Comparison of ENCODE assay signal across 16 mouse cellular contexts in genomic region chr9:65649997-65650396, GRCm38 (mm10). TPM values are rescaled to one million over a fixed set of nuclear protein-coding genes. Genes with fewer than 3 reads are reported as not detected.
DNase-seq lines count a peak whose midpoint lies in the region; ATAC-seq and TF ChIP-seq lines count a peak whose summit lies in the region.
"Had no signal": no experiment of that assay in that cellular context is flagged by ENCODE, and none has a peak within 500 bp of the region (broad histone marks: within the 10 kb centered on the region; RNA-seq: fewer than 3 reads in every experiment).

No protein-coding gene starts in this region.

- H3K36me3 ChIP-seq in heart, embryonic 12.5 days: no peaks in the 10 kb centered on the region
- 0 out of 2 replicates have a peak, but pooled peaks cover 3% of the 10 kb centered on the region for H3K36me3 ChIP-seq in heart, postnatal 0 days (replicated peaks; ENCODE audit: control insufficient read depth, insufficient read depth, low read length)
- H3K36me3 ChIP-seq: liver, embryonic 12.5 days had no signal

- H3K4me1 ChIP-seq in heart, embryonic 12.5 days (replicated peaks): peaks cover 64% of the 10 kb centered on the region
- H3K4me1 ChIP-seq in heart, postnatal 0 days (ENCODE audit: control insufficient read depth, insufficient read depth): peaks cover 49% of the 10 kb centered on the region

- peak overlapping the region; percentile 57; the same call in 1 of the 2 replicates for H3K9ac ChIP-seq in heart, embryonic 12.5 days
- H3K9ac ChIP-seq in heart, postnatal 0 days (replicated peaks; ENCODE audit: low read depth, low read length): 0 out of 2 replicates have a peak overlapping the region, but pooled peaks have one; percentile 9
- H3K9ac ChIP-seq: forebrain, postnatal 0 days; liver, embryonic 12.5 days had no signal

- H3K27me3 ChIP-seq in heart, embryonic 12.5 days (replicated peaks): no peaks in the 10 kb centered on the region
- H3K27me3 ChIP-seq in heart, postnatal 0 days (ENCODE audit: control insufficient read depth, insufficient read depth, low read length): no peaks in the 10 kb centered on the region

- H3K9me3 ChIP-seq in heart, embryonic 12.5 days (replicated peaks): no peaks in the 10 kb centered on the region
- H3K9me3 ChIP-seq in heart, postnatal 0 days (replicated peaks; ENCODE audit: control insufficient read depth, low read length): no peaks in the 10 kb centered on the region
- H3K9me3 ChIP-seq: liver, embryonic 12.5 days had no signal

- peak overlapping the region; percentile 81 for H3K27ac ChIP-seq in heart, embryonic 12.5 days (ENCODE audit: poor library complexity, severe bottlenecking)
- H3K27ac ChIP-seq in heart, postnatal 0 days (ENCODE audit: low read depth): peak overlapping the region; percentile 22
- H3K27ac ChIP-seq in layer of hippocampus, adult 2 months: no peak overlapping the region
- H3K27ac ChIP-seq: liver, embryonic 12.5 days; stomach, postnatal 0 days had no signal

- TF ChIP-seq CTCF in heart, postnatal 0 days (IDR thresholded peaks at IDR 0.05; ENCODE audit: low read depth): no peak
- no peak for TF ChIP-seq CTCF in layer of hippocampus, adult 2 months (conservative IDR thresholded peaks at IDR 0.05)

- DNase-seq in heart, adult 8-10 months (ENCODE audit: low spot score): no peak
- peak; percentile 27 for DNase-seq in kidney, postnatal 14 days
- DNase-seq in kidney, adult 8-10 months: no peak
- DNase-seq in heart, postnatal 0 days (ENCODE audit: low spot score): no peak
- peak; percentile 66 for DNase-seq in lung, postnatal 10 days
- DNase-seq in layer of hippocampus, adult 18-20 months (ENCODE audit: low spot score in 2 of 2): no peak
- DNase-seq in layer of hippocampus, adult 2 months (ENCODE audit: low spot score in 2 of 2): no peak
- DNase-seq: adrenal gland, adult 8-10 months; cerebellum, adult 8-10 months; forebrain, postnatal 0 days; right cerebral cortex, adult 18-20 months; spleen, adult 18-20 months had no signal

- ATAC-seq in heart, embryonic 12.5 days (ENCODE audit: insufficient number of reproducible peaks, low FRiP score): 0 out of 2 replicates have a peak, but pooled peaks have one; percentile 19
- ATAC-seq in heart, postnatal 0 days (ENCODE audit: insufficient read depth, low read depth): no peak
- ATAC-seq: forebrain, postnatal 0 days; hindbrain, embryonic 16.5 days; liver, embryonic 12.5 days had no signal

- no peak for TF ChIP-seq EP300 in heart, postnatal 0 days (IDR thresholded peaks at IDR 0.05; ENCODE audit: low read depth)

- peak overlapping the region; percentile 20; the same call in 1 of the 2 replicates for H3K4me2 ChIP-seq in heart, embryonic 12.5 days
- no peak overlapping the region for H3K4me2 ChIP-seq in heart, postnatal 0 days (ENCODE audit: low read depth, low read length)
- H3K4me2 ChIP-seq: liver, embryonic 12.5 days had no signal

- no peak overlapping the region for H3K4me3 ChIP-seq in heart, embryonic 12.5 days
- H3K4me3 ChIP-seq in heart, postnatal 0 days (ENCODE audit: low read depth, low read length): no peak overlapping the region
- no peak overlapping the region for H3K4me3 ChIP-seq in layer of hippocampus, adult 2 months
- H3K4me3 ChIP-seq: liver, embryonic 12.5 days had no signal

- 12% methylated on average over 1 of the region's 1 CpGs for WGBS in heart, embryonic 12.5 days
- WGBS in heart, postnatal 0 days: 6% methylated on average over 1 of the region's 1 CpGs

RNA-seq across cellular contexts. Expression of gene Oaz2, which starts 17.8 kb away (rescaled TPM):
- polyA plus RNA-seq in heart, embryonic 12.5 days (2016; fragmentation: Nextera tagmentation; extraction: Ambion mirVana): 239 and 245 TPM in 2 replicates
- 100 to 1,000 TPM; 182 to 262 (median 217) TPM for total RNA-seq in heart, adult 8-10 months (2022)
- 317 and 350 TPM in 2 replicates for total RNA-seq in heart, postnatal 0 days (2014; rRNA removed; ENCODE audit: low replicate concordance)
- 293 TPM in 2 replicates for polyA plus RNA-seq in heart, postnatal 0 days (2015; fragmentation: Nextera tagmentation; extraction: Ambion mirVana)
- total RNA-seq in layer of hippocampus, adult 18-20 months (2021): 100 to 1,000 TPM; 215 to 217 TPM
- 100 to 1,000 TPM; 199 to 204 TPM for total RNA-seq in layer of hippocampus, adult 2 months (2021)

RNA-seq across cellular contexts. Expression of gene Rbpms2, which starts 20.5 kb away (rescaled TPM):
- 132 and 135 TPM in 2 replicates for polyA plus RNA-seq in heart, embryonic 12.5 days (2016; fragmentation: Nextera tagmentation; extraction: Ambion mirVana)
- 10 to 100 TPM; 24.9 to 28.7 (median 26.5) TPM for total RNA-seq in heart, adult 8-10 months (2022)
- 94.5 and 121 TPM in 2 replicates for total RNA-seq in heart, postnatal 0 days (2014; rRNA removed; ENCODE audit: low replicate concordance)
- 108 and 117 TPM in 2 replicates for polyA plus RNA-seq in heart, postnatal 0 days (2015; fragmentation: Nextera tagmentation; extraction: Ambion mirVana)
- 1 to 10 TPM; 2.2 to 3.2 TPM for total RNA-seq in layer of hippocampus, adult 18-20 months (2021)
- total RNA-seq in layer of hippocampus, adult 2 months (2021): 1 to 10 TPM; 2.1 to 2.8 TPM

Comparison
In these comparisons a context has a peak if more than half of its experiments do, and no peak if none do; other contexts are left out.
1. DNase-seq: peak in kidney, postnatal 14 days (single experiment) and lung, postnatal 10 days (single experiment); none in heart, adult 8-10 months (single experiment), kidney, adult 8-10 months (0 of 2), heart, postnatal 0 days (single experiment), layer of hippocampus, adult 18-20 months (0 of 2) and layer of hippocampus, adult 2 months (0 of 2).
2. RNA of gene Rbpms2, which starts 20.5 kb away (total RNA-seq): 94.5 to 121 TPM in heart, postnatal 0 days and 24.9 to 28.7 TPM in heart, adult 8-10 months; 2.2 to 3.2 TPM in layer of hippocampus, adult 18-20 months and 2.1 to 2.8 TPM in layer of hippocampus, adult 2 months; every median in the first group is over 4 times any median in the second.